Mouse (Mus musculus) 3134 (cell line): ENCODE results near the gene Frmd8.

ENCODE experiments used
- DNase-seq: peaks from one replicate; pipeline ENCODE4 v3.0.0-alpha.2; 2011; ENCODE audit warnings: low spot score; ENCODE audit not compliant: insufficient read length; ENCODE audit errors: extremely low read depth

The Frmd8 gene

GRCm38 (mm10) chr19:5874969-5875480 is at the start of gene Frmd8:
Gene Frmd8, minus strand, starts transcription at chr19:5875274.
- peak; percentile 87 for DNase-seq

GRCm38 (mm10) chr19:5924713-5925093 is 49.6 kb upstream of the Frmd8 start, which contains the start of gene Cdc42ep2:
Gene Cdc42ep2, minus strand, starts transcription at chr19:5924816.
- DNase-seq, result peak; percentile 96

GRCm38 (mm10) chr19:5923990-5924712 is 49.1 kb upstream of the Frmd8 start:
- peak; percentile 82 for DNase-seq

GRCm38 (mm10) chr19:5922963-5923362 is 47.9 kb upstream of the Frmd8 start:
- no peak for DNase-seq

GRCm38 (mm10) chr19:5922119-5922942 is 47.3 kb upstream of the Frmd8 start:
- DNase-seq, result no peak

- DNase-seq, result no peak
Measured at GRCm38 (mm10) chr19:5921715-5922114, 46.6 kb upstream of the Frmd8 start.

- DNase-seq, result no peak
Measured at GRCm38 (mm10) chr19:5913007-5913719, 38.1 kb upstream of the Frmd8 start, which contains the start of gene Dpf2. Gene Dpf2, minus strand, starts transcription at chr19:5913010.

GRCm38 (mm10) chr19:5912103-5913006 is 37.3 kb upstream of the Frmd8 start:
- peak; percentile 99 for DNase-seq

GRCm38 (mm10) chr19:5911430-5912102 is 36.5 kb upstream of the Frmd8 start:
- no peak for DNase-seq

- DNase-seq, result no peak
Measured at GRCm38 (mm10) chr19:5910221-5910620, 35.1 kb upstream of the Frmd8 start.

GRCm38 (mm10) chr19:5907275-5907674 is 32.2 kb upstream of the Frmd8 start:
- no peak for DNase-seq

GRCm38 (mm10) chr19:5894002-5894678 is 19.1 kb upstream of the Frmd8 start, which contains the start of gene Tigd3:
Gene Tigd3, minus strand, starts transcription at chr19:5894149.
- peak; percentile 75 for DNase-seq

GRCm38 (mm10) chr19:5893282-5894001 is 18.4 kb upstream of the Frmd8 start:
- no peak for DNase-seq

GRCm38 (mm10) chr19:5892735-5893134 is 17.7 kb upstream of the Frmd8 start:
- DNase-seq, result no peak

- no peak for DNase-seq
Measured at GRCm38 (mm10) chr19:5892262-5892661, 17.2 kb upstream of the Frmd8 start.

- no peak for DNase-seq
Measured at GRCm38 (mm10) chr19:5891521-5892258, 16.6 kb upstream of the Frmd8 start.

- no peak for DNase-seq
Measured at GRCm38 (mm10) chr19:5889211-5889610, 14.1 kb upstream of the Frmd8 start.
